8 mouse cellular contexts compared by ENCODE assay signal in the genomic region with DNA sequence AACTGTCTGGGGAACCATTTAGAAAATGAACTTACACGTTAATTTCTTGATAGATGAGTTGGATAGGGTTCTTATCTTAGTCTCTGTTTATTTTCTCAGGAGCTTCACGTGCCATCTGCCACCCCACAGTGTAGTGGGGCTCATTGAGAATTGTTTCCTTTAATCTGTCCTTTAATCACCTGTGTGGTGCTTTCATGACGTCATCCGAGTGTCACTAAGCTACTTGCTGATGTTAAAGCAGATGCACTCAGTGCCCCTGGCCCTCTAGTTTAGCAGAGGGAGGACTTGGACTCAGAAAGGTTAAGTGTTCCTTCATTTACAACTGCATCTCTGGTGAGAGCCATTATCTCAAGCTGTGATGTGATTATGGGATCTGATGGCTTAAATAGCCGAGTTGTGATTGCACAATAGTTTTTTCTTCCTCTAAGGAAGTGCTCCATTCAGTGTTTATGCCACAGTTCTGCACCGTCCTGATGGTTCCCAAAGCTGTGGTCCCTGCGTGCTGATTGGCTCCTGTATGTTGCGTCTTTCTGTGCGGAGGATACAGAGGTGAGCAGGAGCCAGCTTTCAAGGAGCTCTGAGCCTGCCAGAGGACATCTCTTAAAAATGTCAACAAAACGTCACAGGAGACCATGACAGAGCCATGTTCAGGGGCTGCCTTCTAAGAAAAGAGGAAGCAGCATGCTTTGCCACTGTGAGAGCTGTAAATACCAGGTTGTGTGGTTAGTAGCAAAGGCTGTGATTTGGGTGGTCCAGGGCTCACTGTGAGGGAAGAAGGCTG. TPM values are rescaled to one million over a fixed set of nuclear protein-coding genes. Genes with fewer than 3 reads are reported as not detected.
DNase-seq lines count a peak whose midpoint lies in the region; ATAC-seq and TF ChIP-seq lines count a peak whose summit lies in the region.

No protein-coding gene starts in this region.

- H3K4me2 ChIP-seq in heart, embryonic 11.5 days: peak overlapping the region; percentile 87
- H3K4me2 ChIP-seq in heart, embryonic 14.5 days (ENCODE audit: low read length): peak overlapping the region; percentile 82
- H3K4me2 ChIP-seq in lung, embryonic 16.5 days (ENCODE audit: low read depth, low read length): peak overlapping the region; percentile 25; the same call in 1 of the 2 replicates

- WGBS in heart, embryonic 11.5 days (ENCODE audit: insufficient replicate concordance): 27% methylated on average over 10 of the region's 10 CpGs
- WGBS in heart, embryonic 14.5 days: 29% methylated on average over 10 of the region's 10 CpGs
- WGBS in lung, embryonic 16.5 days: 26% methylated on average over 10 of the region's 10 CpGs
- WGBS in spleen, adult 2 months: 26% methylated on average over 10 of the region's 10 CpGs

- TF ChIP-seq POLR2A in spleen, adult 2 months (IDR thresholded peaks at IDR 0.05; ENCODE audit: low read depth, low read length): no peak

- intact Hi-C loops in heart, postnatal 10 days (cut with DNase I): loop anchor here (5.0 kb wide), 1 partner anchor 36 kb away; no protein-coding TSS in a partner anchor
- intact Hi-C loops in gastrocnemius, postnatal 14 days (cut with DNase I; ENCODE audit: low total_unique reads): no loop called here

- H3K27ac ChIP-seq in heart, embryonic 11.5 days (ENCODE audit: low read depth, low read length): peak overlapping the region; percentile 12; the same call in 1 of the 2 replicates
- peak overlapping the region in 1 of 2 experiments; percentile 48; a peak in 2 of 4 replicates for H3K27ac ChIP-seq in heart, embryonic 14.5 days (replicated peaks in 1 of 2; ENCODE audit: control insufficient read depth in 1 of 2, insufficient read depth in 1 of 2, low read depth in 2 of 2, low read length in 2 of 2)
- 0 out of 2 replicates have a peak overlapping the region, but pooled peaks have one; percentile 2 for H3K27ac ChIP-seq in lung, embryonic 16.5 days (ENCODE audit: low read length)
- peak overlapping the region; percentile 69 for H3K27ac ChIP-seq in spleen, adult 2 months (ENCODE audit: insufficient read depth, low read length)

- no peak for ATAC-seq in heart, embryonic 11.5 days (replicated peaks; ENCODE audit: insufficient number of reproducible peaks, low FRiP score, low TSS enrichment)
- no peak for ATAC-seq in heart, embryonic 14.5 days (ENCODE audit: insufficient number of reproducible peaks, insufficient read depth, low FRiP score, low read depth)
- ATAC-seq in lung, embryonic 16.5 days (ENCODE audit: low read depth): no peak

- no peak for TF ChIP-seq CTCF in spleen, adult 2 months (IDR thresholded peaks at IDR 0.05; ENCODE audit: extremely low read depth, insufficient read depth, insufficient read length, insufficient replicate concordance)

- H3K9ac ChIP-seq in heart, embryonic 11.5 days (ENCODE audit: low read depth, low read length): peak overlapping the region; percentile 43
- peak overlapping the region; percentile 49 for H3K9ac ChIP-seq in heart, embryonic 14.5 days (ENCODE audit: low read length)
- peak overlapping the region; percentile 29; the same call in 1 of the 2 replicates for H3K9ac ChIP-seq in lung, embryonic 16.5 days (ENCODE audit: low read length)

- H3K9me3 ChIP-seq in heart, embryonic 11.5 days (replicated peaks; ENCODE audit: control insufficient read depth, low read length): no peaks in the 10 kb centered on the region
- no peaks in the 10 kb centered on the region for H3K9me3 ChIP-seq in heart, embryonic 14.5 days (ENCODE audit: control insufficient read depth, low read length)
- H3K9me3 ChIP-seq in lung, embryonic 16.5 days (ENCODE audit: control insufficient read depth, low read length): no peaks in the 10 kb centered on the region

- peaks cover 37% of the 10 kb centered on the region for H3K4me1 ChIP-seq in heart, embryonic 11.5 days (ENCODE audit: control insufficient read depth, insufficient read depth, low read length)
- peaks cover 17 to 35% of the 10 kb centered on the region in 2 experiments for H3K4me1 ChIP-seq in heart, embryonic 14.5 days (ENCODE audit: control insufficient read depth in 2 of 2, insufficient read depth in 2 of 2, low read length in 2 of 2)
- peaks cover 26% of the 10 kb centered on the region for H3K4me1 ChIP-seq in lung, embryonic 16.5 days (replicated peaks; ENCODE audit: control insufficient read depth, insufficient read depth, low read length)
- peaks cover 12% of the 10 kb centered on the region for H3K4me1 ChIP-seq in spleen, adult 2 months (ENCODE audit: control insufficient read depth, insufficient read depth, insufficient read length)

- no peak for DNase-seq in heart, postnatal 10 days
- DNase-seq in T-cell, adult 2 months (ENCODE audit: low spot score): peak; percentile 82
- DNase-seq in spleen, adult 2 months (ENCODE audit: low read depth in 1 of 2, low spot score in 2 of 2): peak; percentile 34 to 52
- DNase-seq in Muller cell, postnatal 12 days (ENCODE audit: inconsistent ontology term): no peak
- no peak for DNase-seq in gastrocnemius, postnatal 14 days

- H3K27me3 ChIP-seq in heart, embryonic 11.5 days (ENCODE audit: control insufficient read depth, insufficient read depth, low read length): no peaks in the 10 kb centered on the region
- no peaks in the 10 kb centered on the region for H3K27me3 ChIP-seq in heart, embryonic 14.5 days (ENCODE audit: control insufficient read depth, insufficient read depth, low read length)
- no peaks in the 10 kb centered on the region for H3K27me3 ChIP-seq in lung, embryonic 16.5 days (ENCODE audit: control insufficient read depth, insufficient read depth, low read depth, low read length)
- no peaks in the 10 kb centered on the region for H3K27me3 ChIP-seq in spleen, adult 2 months (ENCODE audit: control insufficient read depth, insufficient read depth, low read length)

- peak overlapping the region; percentile 82; the same call in 1 of the 2 replicates for H3K4me3 ChIP-seq in heart, embryonic 11.5 days (ENCODE audit: low read depth, low read length)
- H3K4me3 ChIP-seq in heart, embryonic 14.5 days (ENCODE audit: control insufficient read depth in 1 of 2, insufficient read depth in 1 of 2, low read depth in 1 of 2, low read length in 2 of 2): peak overlapping the region in 1 of 2 experiments; percentile 7; a peak in 1 of 4 replicates
- no peak overlapping the region for H3K4me3 ChIP-seq in lung, embryonic 16.5 days (ENCODE audit: low read length)
- peak overlapping the region; percentile 40 for H3K4me3 ChIP-seq in spleen, adult 2 months (ENCODE audit: extremely low read depth, insufficient read depth, insufficient read length)

- H3K36me3 ChIP-seq in heart, embryonic 11.5 days (ENCODE audit: control insufficient read depth, insufficient read depth, low read length): no peaks in the 10 kb centered on the region
- no peaks in the 10 kb centered on the region for H3K36me3 ChIP-seq in heart, embryonic 14.5 days (ENCODE audit: control insufficient read depth, insufficient read depth, low read length)
- H3K36me3 ChIP-seq in lung, embryonic 16.5 days (ENCODE audit: control insufficient read depth, insufficient read depth, low read length): no peaks in the 10 kb centered on the region
- no peaks in the 10 kb centered on the region for H3K36me3 ChIP-seq in spleen, adult 2 months (ENCODE audit: control insufficient read depth, insufficient read depth, low read length)

RNA-seq across cellular contexts. Expression of gene Dip2b, which starts 3.0 kb away (rescaled TPM):
- 16.6 and 17.6 TPM in 2 replicates for polyA plus RNA-seq in heart, embryonic 11.5 days (2014; fragmentation: Nextera tagmentation; extraction: Ambion mirVana)
- 10 to 100 TPM; 32.3 to 34.3 TPM for total RNA-seq in heart, postnatal 10 days (2021)
- polyA plus RNA-seq in heart, embryonic 14.5 days (2014; fragmentation: Nextera tagmentation; extraction: Ambion mirVana): 20.2 and 20.3 TPM in 2 replicates
- 9.6 and 10.4 TPM in 2 replicates for polyA plus RNA-seq in lung, embryonic 16.5 days (2015; fragmentation: Nextera tagmentation; extraction: Ambion mirVana)
- polyA plus RNA-seq in spleen, adult 2 months (2012; rRNA removed): 12.2 and 13.6 TPM in 2 replicates
- total RNA-seq in gastrocnemius, postnatal 14 days (2021): 10 to 100 TPM; 10.8 to 13.2 TPM

Comparison
In these comparisons a context has a peak if more than half of its experiments do, and no peak if none do; other contexts are left out.
1. H3K4me2 ChIP-seq: peak in every context shown above with its lines; median percentile 87 in heart, embryonic 11.5 days; 82 in heart, embryonic 14.5 days; 25 in lung, embryonic 16.5 days.
2. DNase-seq: peak in T-cell, adult 2 months (single experiment) and spleen, adult 2 months (2 of 2); none in heart, postnatal 10 days (0 of 2), Muller cell, postnatal 12 days (single experiment) and gastrocnemius, postnatal 14 days (single experiment).
3. Peak in every context shown above with its lines, with median percentiles within 50 percentile points of each other: H3K9ac ChIP-seq.